Mouse (Mus musculus) liver, adult 2 months (tissue): ENCODE measurements around the gene Zc3h7b.

Experiments
- CTCF ChIP-seq: fragments of 200-500 bp; IDR thresholded peaks from 2 replicates; pipeline ENCODE4 v1.5.1; 2011; ENCODE audit warnings: low read depth, low read length, control low read depth
- POLR2A ChIP-seq: fragments of 200-500 bp; IDR thresholded peaks from 2 replicates; pipeline ENCODE4 v1.6.1; 2011; ENCODE audit warnings: low read length, control low read depth; ENCODE audit not compliant: insufficient read depth; ENCODE audit errors: extremely low read depth

DNA sequence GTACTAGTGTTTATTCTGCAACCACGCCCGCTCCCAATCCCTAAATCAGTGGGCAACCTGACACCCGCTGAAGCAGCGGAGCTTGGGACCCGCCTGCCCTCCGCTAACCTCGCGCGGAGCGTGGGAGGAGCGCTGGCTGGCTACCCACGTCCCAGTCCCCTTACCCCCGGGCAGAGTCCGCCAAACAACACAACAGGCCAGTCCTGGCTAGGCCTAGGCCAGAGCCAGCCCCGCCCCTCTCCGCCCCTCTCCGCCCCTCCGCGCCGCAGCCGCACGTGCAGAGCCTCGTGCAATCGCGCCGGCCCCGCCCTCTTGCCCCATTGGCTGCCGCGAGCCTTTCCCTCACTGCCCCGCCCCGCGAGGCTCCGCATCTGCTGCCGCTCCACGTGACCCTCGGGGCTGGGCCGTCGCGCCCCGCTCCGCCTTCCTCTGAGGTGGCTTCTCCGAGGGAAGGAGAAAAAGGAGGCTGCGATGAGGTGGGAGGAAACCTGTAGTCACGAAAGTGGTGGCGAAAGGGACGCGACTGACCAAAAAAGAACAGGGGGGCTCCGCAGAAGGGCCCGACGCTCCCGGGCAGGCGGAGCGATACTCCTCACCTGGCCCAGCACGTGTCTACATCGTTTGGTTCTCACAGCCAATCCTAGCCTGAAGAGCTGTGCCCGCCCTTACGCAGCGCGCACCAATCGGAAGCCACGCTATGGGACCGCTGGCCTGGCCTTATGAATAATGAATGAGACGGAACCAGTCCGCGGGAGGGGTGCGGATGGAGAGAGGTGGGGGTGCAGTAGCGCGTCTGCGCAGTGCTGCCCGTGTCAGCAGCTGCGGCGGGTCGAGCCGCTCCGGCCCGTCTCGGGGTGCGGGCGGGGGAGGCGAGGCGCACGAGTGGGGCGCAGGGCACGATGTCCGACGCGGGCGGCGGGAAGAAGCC is 66.1 kb downstream of the Zc3h7b start:
- TF ChIP-seq CTCF: no peak
- peak; percentile 77; the same call in 1 of the 2 replicates for TF ChIP-seq POLR2A
